Mouse (Mus musculus): ENCODE measurements at regions not wholly inside any gene's neighbourhood (a gene's known extent, or its start where the extent isn't known, plus 50 kb on each side); places are given as distances from the start of the nearest gene placed in this dataset.

GRCm38 (mm10) chr13:71653212-71653938, 310.1 kb downstream of the Irx1 start:
- TF ChIP-seq EP300 (IDR thresholded peaks at IDR 0.05; ENCODE audit: low read depth) (no peak), CTCF (IDR thresholded peaks at IDR 0.05; ENCODE audit: low read depth) (no peak)
